Mouse (Mus musculus): Measurements from ENCODE around the gene Sugp2.

The Sugp2 gene

GRCm38 (mm10) chr8:70278175-70278574 is 44.1 kb downstream of the Sugp2 start:
- intact Hi-C loops (cut with DNase I), result no loop called here

- intact Hi-C loops (cut with DNase I), result no loop called here
Observed at GRCm38 (mm10) chr8:70279266-70279665, 45.2 kb downstream of the Sugp2 start.

GRCm38 (mm10) chr8:70281001-70281400 is 47.0 kb downstream of the Sugp2 start:
- intact Hi-C loops (cut with DNase I), result no loop called here

DNA sequence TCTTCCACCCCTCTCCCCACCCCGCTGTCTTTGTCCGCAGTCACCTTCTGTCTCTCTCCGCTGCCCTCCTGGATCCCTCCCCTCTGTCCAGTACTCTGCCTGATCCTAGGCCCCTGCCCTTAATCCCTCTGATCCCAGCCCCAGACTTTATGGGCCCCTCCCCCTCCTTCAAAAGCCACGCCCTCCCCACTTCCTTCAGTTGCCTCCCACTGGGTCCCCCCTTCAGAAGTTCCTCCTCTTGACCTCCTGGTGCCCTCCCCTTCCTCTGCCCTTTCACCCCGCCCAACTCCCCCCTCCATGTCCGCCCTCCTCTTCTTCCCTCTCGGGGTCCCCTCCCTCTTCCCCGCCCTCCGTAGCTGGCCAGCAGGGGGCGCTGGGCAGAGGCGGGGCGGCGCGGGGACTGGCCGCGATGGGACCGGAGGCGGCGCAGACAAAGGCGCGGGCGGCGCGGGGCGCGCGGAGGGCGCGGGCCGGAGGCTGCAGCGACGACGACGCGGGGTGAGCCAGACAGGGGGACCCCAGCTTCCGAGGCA is 48.6 kb downstream of the Sugp2 start, which contains the start of gene Homer3:
Homer3 (plus strand) TSS at position 225 of the 533 bp plus-strand sequence.
- intact Hi-C loops (cut with DNase I), result no loop called here

DNA sequence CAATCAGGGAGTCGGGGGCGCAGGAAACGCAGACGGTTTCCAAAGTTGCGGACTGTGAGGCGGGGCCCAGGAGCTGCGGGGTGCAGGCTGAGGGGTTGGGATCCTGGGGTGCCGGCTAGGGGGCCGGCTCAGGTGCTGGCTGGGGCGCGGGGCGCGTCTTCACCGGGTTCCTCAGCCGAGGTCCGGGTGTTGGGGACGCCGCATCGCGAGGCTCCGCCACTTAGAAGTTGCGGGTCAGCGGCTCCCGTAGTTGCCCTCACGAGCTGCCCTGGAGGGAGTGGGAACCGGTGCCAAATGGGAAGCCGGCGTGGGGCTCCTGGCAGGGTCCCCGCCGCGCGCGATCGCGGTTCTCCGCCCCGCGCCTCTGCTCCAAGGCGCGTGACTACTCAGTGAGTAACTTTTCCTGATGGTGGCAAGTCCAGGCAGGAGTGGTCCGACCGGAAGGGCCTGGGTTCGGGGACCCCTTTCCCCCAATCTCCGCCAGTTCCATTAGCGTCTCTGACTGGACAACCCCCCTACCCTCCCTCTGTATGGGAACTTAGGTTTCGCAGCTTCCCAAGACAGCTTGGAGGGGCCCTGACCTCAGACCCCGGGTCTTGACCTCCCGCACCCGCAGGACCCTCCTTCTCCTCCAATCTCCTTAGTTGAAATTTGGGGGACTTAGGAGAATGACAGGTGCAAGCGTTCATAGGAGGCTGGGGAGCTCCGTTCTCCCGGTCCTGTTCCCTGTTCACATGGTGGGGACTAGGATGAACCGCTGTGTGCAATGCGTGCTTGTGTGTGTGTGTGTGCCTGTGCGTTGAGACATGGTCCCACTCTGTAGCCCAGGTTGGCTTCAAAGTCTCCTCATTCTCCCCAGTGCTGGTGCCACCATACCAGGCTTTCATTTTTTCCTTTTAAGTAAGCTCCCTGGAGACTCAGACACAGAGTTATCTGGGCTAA is 49.4 kb downstream of the Sugp2 start:
- intact Hi-C loops (cut with DNase I), result no loop called here

DNA sequence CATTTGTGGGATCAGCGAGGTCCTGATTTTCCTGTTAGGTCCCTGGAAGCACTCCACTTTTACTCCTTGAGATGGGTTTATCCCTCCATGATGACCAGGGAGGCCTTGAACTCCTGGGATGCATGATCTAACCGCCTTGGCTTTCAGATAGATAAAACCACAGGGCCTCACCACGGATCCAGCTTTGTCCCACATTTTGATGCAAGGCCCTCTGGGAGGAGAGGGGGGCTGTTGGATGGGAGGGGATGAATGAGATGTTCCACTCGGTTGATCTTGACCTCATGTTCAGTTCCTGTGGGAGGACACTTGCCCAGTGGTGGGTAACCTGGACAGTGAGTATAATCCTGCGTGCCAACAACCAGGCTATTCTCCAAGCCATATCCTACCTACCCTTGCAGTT is 50.4 kb downstream of the Sugp2 start:
- intact Hi-C loops (cut with DNase I), result no loop called here

GRCm38 (mm10) chr8:70285304-70285703 is 51.3 kb downstream of the Sugp2 start:
- intact Hi-C loops (cut with DNase I), result no loop called here

DNA sequence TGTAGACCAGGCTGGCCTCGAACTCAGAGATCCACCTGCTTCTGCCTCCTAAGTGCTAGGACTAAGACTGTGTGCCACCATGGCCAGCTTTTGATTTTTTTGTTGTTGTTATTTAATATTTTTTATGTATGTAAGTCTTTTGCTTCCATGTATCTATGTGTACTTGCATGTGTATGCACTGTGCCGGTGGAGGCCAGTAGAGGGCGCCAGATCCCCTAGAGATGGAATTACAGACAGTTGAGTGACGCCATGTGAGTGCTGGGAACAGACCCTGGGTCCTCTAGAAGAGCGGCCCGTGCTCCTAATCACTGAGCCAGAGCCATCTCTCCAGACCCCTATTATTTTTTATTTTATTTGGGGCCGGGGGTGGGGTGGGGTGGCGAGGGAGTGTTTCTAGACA is 52.7 kb downstream of the Sugp2 start:
- intact Hi-C loops (cut with DNase I), result no loop called here

DNA sequence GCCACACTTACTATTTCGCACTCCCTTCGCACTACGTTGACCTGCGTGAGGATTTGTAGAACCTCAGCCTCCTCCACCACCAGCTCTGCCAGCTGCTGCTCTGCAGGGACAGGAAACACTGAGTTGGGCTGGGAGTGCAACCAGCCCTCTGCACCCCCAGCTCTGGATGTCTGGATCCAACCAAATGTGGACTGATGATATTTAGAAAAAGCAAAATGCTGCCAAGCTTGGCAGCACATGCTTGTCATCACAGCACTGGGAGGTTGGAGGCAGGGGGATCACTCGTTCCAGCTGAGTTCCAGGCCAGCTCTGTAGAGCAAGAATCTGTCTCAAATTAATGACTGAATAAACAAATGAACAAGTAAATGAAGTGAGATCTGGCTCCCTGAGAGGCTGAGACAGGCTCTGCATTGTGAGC is 60.0 kb downstream of the Sugp2 start:
- intact Hi-C loops (cut with DNase I), result no loop called here

GRCm38 (mm10) chr8:70300881-70301280 is 66.9 kb downstream of the Sugp2 start:
- intact Hi-C loops (cut with DNase I), result loop anchor here (5.0 kb wide), 1 partner anchor 69 kb away; the partner anchor contains the start of genes Armc6 and Sugp2

- intact Hi-C loops (cut with DNase I), result loop anchor here (5.0 kb wide), 1 partner anchor 70 kb away; the partner anchor contains the start of genes Armc6 and Sugp2
Observed at GRCm38 (mm10) chr8:70302358-70302890, 68.4 kb downstream of the Sugp2 start, which contains the start of the genes Ddx49 and Cope. Gene Ddx49, minus strand, starts transcription at chr8:70302489. Gene Cope, plus strand, starts transcription at chr8:70302518.

DNA sequence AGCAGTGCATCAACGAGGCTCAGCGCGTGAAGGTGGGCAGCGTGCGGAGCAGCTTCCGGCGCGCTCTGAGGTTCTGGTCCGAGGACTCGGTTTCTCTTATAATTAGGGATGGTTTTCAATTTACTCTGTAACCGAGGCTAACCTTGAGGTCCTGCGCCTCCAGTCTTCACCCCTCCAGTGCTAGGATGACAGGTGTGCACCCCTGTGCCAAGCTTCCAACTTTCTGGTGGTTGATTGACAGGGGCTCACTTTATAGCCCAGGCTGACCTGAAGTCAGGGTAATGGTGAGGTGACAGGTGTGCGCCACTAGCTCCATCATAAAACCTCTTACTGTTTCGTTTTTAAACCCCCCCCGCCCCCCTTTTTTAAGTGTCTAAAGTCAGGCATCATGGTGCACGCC is 68.9 kb downstream of the Sugp2 start:
- intact Hi-C loops (cut with DNase I), result loop anchor here (5.0 kb wide), 1 partner anchor 71 kb away; the partner anchor contains the start of genes Armc6 and Sugp2

DNA sequence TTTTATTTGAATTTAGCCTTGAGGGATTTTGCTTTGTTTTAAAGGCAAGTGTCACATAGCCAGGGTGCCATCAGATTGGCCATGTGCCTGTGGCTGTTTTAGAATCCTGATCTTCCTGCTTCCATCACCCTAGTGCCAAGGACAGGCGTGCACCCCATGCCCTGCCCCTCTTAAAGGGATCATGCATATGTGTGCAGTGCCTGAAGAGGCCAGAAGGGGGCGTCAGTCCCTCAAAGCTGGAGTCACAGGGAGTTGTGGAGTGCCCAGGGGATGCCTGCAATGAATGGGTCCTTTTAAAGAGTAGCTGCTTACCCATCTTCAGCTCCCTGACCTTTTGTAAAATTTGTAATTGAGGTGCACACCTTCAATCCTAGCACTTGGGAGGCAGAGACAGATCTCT is 75.3 kb downstream of the Sugp2 start:
- intact Hi-C loops (cut with DNase I), result no loop called here

DNA sequence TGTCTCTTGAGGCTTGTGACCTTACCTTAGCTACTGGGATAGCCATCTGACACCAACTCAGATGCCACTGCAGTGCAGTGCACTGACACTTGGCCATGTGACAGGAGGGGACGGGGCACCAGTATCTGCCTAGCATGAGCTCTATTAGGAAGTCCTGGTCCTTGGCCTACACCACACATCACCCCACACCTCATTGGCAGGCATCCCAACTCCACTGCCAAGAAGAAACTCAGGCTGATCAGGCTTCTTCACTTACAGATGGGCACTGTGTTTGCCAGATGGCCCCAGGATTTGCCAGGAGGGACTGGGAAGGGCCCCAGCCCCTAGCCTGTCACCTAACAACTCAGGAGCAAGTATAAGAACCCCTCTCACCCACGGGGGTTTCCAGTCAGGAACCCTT is 79.4 kb downstream of the Sugp2 start:
- intact Hi-C loops (cut with DNase I), result no loop called here

DNA sequence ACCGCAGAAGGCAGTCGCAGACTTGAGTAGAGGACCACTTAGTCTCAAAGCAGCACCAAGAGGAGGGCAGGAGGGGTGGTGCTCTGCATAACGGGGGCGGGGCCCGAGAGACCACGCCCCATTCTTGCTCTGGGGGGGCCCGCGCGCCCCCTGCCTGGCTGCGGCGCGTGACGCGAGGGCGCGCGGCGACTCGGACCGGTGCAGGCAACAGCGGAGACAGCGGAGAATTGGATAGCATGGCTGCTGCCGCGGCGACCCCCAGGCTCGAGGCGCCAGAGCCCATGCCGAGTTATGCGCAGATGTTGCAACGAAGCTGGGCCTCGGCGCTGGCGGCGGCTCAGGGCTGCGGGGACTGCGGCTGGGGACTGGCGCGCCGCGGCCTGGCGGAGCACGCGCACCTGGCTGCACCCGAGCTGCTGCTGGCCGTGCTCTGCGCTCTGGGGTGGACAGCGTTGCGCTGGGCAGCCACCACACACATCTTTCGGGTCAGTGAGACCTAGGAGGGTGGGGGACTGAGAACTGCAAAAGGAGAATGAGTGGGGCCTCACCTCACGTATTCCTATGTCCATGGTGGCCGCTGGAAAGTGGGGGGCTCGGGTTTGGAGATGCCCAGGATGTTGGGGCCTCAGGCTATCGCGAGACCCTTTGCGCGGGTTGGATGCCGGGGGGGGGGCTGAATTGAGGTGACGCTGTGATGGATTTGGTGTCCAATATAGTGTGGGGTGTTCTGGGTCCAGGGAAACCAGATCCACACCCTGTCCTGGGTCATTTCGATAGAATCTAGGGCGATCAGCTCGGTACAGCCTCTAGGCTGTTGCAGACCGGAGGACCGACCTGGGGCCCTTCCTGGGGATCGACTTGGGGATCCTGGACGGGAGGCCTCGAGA is 81.8 kb downstream of the Sugp2 start, which contains the start of gene Cers1:
Cers1 (plus strand) TSS at position 152 of the 887 bp plus-strand sequence.
- intact Hi-C loops (cut with DNase I), result no loop called here

DNA sequence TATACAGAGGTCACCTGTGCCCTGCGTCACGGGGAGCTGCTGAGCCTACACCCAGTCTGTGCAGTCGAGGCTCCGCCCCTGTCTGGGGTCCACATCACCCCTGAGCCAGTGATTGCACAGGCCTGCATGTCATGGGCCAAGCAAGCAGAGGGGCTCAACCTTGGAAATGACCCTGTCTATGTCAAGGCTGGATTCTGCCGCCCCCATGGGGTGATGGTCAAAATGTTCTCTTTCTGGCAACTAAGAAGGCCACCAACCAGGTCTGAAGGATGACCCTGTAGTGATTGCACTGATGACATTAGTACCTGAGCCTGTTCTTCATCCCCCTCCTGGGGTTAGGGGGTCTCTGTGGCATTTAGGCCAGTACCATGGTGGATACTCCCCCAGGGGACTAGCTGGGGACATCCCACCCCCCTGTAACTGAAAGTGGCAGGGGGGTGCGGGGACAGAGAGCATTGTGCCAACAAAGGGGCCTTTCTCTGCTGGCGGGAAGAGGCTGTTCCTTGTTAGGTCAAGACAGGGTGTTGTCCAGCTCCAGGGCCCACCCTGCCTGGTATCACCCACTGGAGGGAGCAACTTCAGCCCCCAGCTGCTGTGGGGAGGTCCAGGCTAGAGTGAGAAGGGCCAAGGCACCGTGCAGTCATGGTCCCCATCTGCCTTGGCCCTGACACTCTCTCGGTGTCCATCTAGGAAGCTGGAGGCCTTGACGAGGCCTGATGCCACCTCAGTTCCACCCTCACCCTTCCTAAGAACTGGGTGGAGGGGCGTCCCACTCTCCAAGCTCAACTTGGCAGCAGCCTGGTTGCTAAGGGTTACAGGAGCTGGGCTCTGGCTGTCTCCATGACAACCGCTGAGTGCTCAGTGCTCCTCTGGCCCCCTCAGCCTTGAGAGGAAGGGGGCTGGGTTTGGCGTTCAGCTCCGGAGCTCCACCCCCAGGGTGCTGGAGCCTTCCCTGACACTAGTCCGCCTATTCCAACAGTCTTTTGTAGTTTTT is 82.8 kb downstream of the Sugp2 start:
- intact Hi-C loops (cut with DNase I), result no loop called here

GRCm38 (mm10) chr8:70317872-70318271 is 83.8 kb downstream of the Sugp2 start:
- intact Hi-C loops (cut with DNase I), result no loop called here

- intact Hi-C loops (cut with DNase I), result no loop called here
Observed at GRCm38 (mm10) chr8:70323716-70324115, 89.7 kb downstream of the Sugp2 start.

- intact Hi-C loops (cut with DNase I), result no loop called here
Observed at GRCm38 (mm10) chr8:70327512-70327911, 93.5 kb downstream of the Sugp2 start.

All from adrenal gland (tissue).